Mouse (Mus musculus) erythroblast, embryonic 14.5 days (primary cell): ENCODE measurements around the gene Tnrc6c. TPM values are rescaled to one million over a fixed set of nuclear protein-coding genes. Genes with fewer than 3 reads are reported as not detected.

Experiments used
- H3K27me3 ChIP-seq: 2 replicates; pipeline ENCODE4 v1.6.1; 2012; ENCODE audit warnings: inconsistent platforms; ENCODE audit not compliant: control insufficient read depth
- H3K36me3 ChIP-seq: 2 replicates; pipeline ENCODE4 v1.6.1; 2012; ENCODE audit warnings: mild to moderate bottlenecking, inconsistent platforms; ENCODE audit not compliant: control insufficient read depth
- H3K4me1 ChIP-seq: 2 replicates; pipeline ENCODE4 v1.6.1; 2012; ENCODE audit warnings: inconsistent platforms; ENCODE audit not compliant: control insufficient read depth
- H3K4me3 ChIP-seq: replicated peaks from 2 replicates; pipeline ENCODE3; 2012; ENCODE audit warnings: moderate library complexity, mild to moderate bottlenecking, inconsistent platforms
- H3K9me3 ChIP-seq: 2 replicates; pipeline ENCODE4 v1.6.1; 2012; ENCODE audit warnings: low read length, inconsistent platforms, mixed read lengths; ENCODE audit not compliant: control insufficient read depth
- GATA1 ChIP-seq: IDR thresholded peaks from 2 replicates; pipeline ENCODE4 v1.6.1; 2012; ENCODE audit warnings: low read length, inconsistent platforms, mixed read lengths
- TAL1 ChIP-seq: IDR thresholded peaks from 3 replicates; pipeline ENCODE4 v1.6.1; 2012; ENCODE audit warnings: low read length, inconsistent platforms, mixed read lengths
- polyA plus RNA-seq: library from polyadenylated mRNA; stranded (reverse); fragments of >175 nt; gene quantifications from 2 replicates; pipeline ENCODE4 v1.2.3, GENCODE M21; 2012

Gene Tnrc6c
- polyA plus RNA-seq, 1 experiment, result 0.76 TPM

DNA sequence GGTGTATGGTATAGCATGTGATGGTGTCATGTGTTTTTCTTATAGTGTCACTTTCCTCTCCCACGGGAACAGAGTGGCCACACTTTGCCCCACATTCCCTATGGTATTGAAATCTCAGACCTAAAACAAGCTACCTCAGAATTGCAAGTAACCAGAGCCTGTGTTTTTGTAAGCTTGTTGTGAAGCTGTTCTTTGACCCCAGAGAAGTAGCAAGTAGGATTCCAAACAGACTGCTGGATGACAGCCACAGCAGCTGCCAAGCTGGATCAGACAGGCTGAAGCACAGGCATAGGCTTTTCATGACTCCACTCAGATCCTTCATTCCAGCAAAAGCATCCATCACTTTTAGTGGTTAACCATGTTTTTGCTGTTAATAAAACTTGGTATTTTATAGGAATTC lies 74.8 kb downstream of the Tnrc6c start:
- Histone ChIP-seq H3K36me3 (peaks cover 12% of the 10 kb centered on the region), H3K4me3 (no peak overlapping the region), H3K4me1 (no peaks in the 10 kb centered on the region; the same call in 1 of the 2 replicates), H3K9me3 (no peaks in the 10 kb centered on the region), H3K27me3 (no peaks in the 10 kb centered on the region)
- TF ChIP-seq GATA1, result no peak
- no peak for TF ChIP-seq TAL1

DNA sequence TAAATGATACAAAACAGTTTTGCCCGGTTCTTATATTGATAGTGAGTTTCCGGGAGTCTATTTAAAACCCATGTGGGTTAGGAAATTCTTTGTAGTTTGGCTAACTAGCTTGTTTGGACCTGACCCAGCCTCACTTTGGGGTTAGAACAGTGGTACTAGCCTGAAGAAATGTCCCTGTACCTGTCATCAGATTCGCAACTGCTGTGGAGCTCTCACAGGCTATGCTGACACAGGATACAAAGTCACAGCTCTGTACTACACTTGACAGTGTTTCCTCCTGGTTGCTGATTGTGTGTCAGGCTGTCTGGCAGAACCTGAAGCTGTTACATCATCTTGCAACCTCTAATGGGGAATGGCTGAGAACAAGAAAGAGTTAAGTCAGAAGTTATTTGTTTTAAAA lies 75.3 kb downstream of the Tnrc6c start:
- peaks cover 12% of the 10 kb centered on the region for H3K36me3 ChIP-seq
- H3K27me3 ChIP-seq, result no peaks in the 10 kb centered on the region
- H3K4me1 ChIP-seq, result no peaks in the 10 kb centered on the region; the same call in 1 of the 2 replicates
- TF ChIP-seq TAL1 (no peak), GATA1 (no peak)
- H3K9me3 ChIP-seq, result no peaks in the 10 kb centered on the region
- no peak overlapping the region for H3K4me3 ChIP-seq

GRCm38 (mm10) chr11:117729798-117730489 lies 75.9 kb downstream of the Tnrc6c start:
- Histone ChIP-seq H3K4me3 (no peak overlapping the region), H3K9me3 (no peaks in the 10 kb centered on the region), H3K27me3 (no peaks in the 10 kb centered on the region), H3K4me1 (no peaks in the 10 kb centered on the region; the same call in 1 of the 2 replicates), H3K36me3 (peaks cover 15% of the 10 kb centered on the region)
- no peak for TF ChIP-seq TAL1

- TF ChIP-seq TAL1 (no peak), GATA1 (no peak)
- Histone ChIP-seq H3K36me3 (peaks cover 18% of the 10 kb centered on the region), H3K4me1 (no peaks in the 10 kb centered on the region; the same call in 1 of the 2 replicates), H3K9me3 (no peaks in the 10 kb centered on the region), H3K4me3 (no peak overlapping the region), H3K27me3 (no peaks in the 10 kb centered on the region)
These were observed 76.4 kb downstream of the Tnrc6c start for GRCm38 (mm10) chr11:117730490-117730838.

GRCm38 (mm10) chr11:117731470-117731869 lies 77.4 kb downstream of the Tnrc6c start:
- Histone ChIP-seq H3K4me1 (no peaks in the 10 kb centered on the region; the same call in 1 of the 2 replicates), H3K27me3 (no peaks in the 10 kb centered on the region), H3K36me3 (peaks cover 26% of the 10 kb centered on the region), H3K9me3 (no peaks in the 10 kb centered on the region), H3K4me3 (no peak overlapping the region)
- TF ChIP-seq TAL1, result no peak
- TF ChIP-seq GATA1, result no peak

DNA sequence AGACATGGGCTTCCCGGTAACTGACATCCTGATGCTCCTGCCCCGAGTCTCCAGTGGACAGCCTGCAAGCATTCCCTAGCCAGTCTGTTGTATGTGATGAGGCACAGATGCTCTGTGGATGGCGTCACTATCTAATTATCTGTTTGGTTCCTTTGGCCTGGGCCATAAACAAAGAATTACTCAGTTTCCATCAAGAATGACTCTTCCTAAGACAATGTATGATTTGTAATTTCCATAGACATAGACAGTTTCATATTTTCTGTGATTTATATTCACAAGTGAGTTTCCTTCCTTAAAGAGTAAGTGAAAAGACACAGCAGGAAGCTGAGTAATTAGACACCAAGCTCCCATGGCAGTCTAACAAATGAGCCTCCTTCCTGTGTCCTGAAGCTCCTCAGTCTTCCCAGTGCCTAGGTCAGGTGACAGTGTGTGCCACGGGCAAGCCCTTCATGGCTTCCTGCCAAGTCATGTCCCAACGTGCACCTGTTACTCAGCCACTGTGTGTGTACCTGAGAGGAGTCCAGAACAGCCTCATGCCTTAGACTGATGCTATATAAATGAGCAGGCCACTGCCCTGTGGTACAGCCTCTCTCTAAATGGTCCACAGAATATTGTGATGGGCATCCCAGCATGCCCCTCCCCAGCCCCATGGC lies 82.1 kb downstream of the Tnrc6c start:
- TF ChIP-seq TAL1 (no peak), GATA1 (no peak)
- H3K4me3 ChIP-seq, result no peak overlapping the region
- H3K27me3 ChIP-seq, result no peaks in the 10 kb centered on the region
- no peaks in the 10 kb centered on the region; the same call in 1 of the 2 replicates for H3K4me1 ChIP-seq
- peaks cover 64% of the 10 kb centered on the region for H3K36me3 ChIP-seq
- no peaks in the 10 kb centered on the region for H3K9me3 ChIP-seq

- H3K4me3 ChIP-seq, result no peak overlapping the region
- no peaks in the 10 kb centered on the region for H3K9me3 ChIP-seq
- H3K27me3 ChIP-seq, result no peaks in the 10 kb centered on the region
- peaks cover 2% of the 10 kb centered on the region for H3K4me1 ChIP-seq
- TF ChIP-seq GATA1 (no peak), TAL1 (no peak)
- H3K36me3 ChIP-seq, result peaks cover 79% of the 10 kb centered on the region
These were observed 84.0 kb downstream of the Tnrc6c start for GRCm38 (mm10) chr11:117738123-117738522.

DNA sequence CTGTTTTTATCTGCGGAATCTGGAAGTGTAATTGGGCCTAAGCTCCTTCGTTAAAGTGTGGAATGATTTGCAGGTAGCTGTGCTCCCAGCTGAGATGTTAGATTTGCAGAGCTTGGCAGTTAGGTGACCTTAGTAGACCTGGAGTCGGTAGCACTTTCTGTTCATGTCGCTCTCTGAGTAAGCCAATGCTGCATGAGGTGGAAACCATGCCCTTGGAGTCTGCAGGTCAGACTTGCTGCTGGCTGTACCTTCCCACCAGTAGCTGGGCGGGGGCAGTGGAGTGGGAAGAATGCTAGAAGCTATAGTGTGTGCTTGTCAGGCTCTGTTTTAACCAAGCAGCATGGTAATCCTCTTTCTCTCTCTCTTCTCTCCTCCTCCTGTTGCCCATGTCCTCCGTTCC lies 87.0 kb downstream of the Tnrc6c start:
- no peaks in the 10 kb centered on the region for H3K27me3 ChIP-seq
- H3K9me3 ChIP-seq, result no peaks in the 10 kb centered on the region
- H3K4me3 ChIP-seq, result no peak overlapping the region
- peaks cover 8% of the 10 kb centered on the region for H3K4me1 ChIP-seq
- no peak for TF ChIP-seq TAL1
- TF ChIP-seq GATA1, result no peak
- H3K36me3 ChIP-seq, result peaks cover 88% of the 10 kb centered on the region

- no peaks in the 10 kb centered on the region for H3K27me3 ChIP-seq
- no peak overlapping the region for H3K4me3 ChIP-seq
- H3K9me3 ChIP-seq, result no peaks in the 10 kb centered on the region
- H3K36me3 ChIP-seq, result peaks cover 89% of the 10 kb centered on the region
- TF ChIP-seq TAL1 (no peak), GATA1 (no peak)
- H3K4me1 ChIP-seq, result peaks cover 8% of the 10 kb centered on the region
These were observed 88.2 kb downstream of the Tnrc6c start for GRCm38 (mm10) chr11:117742243-117742642.

- Histone ChIP-seq H3K4me1 (peaks cover 8% of the 10 kb centered on the region), H3K27me3 (no peaks in the 10 kb centered on the region), H3K9me3 (no peaks in the 10 kb centered on the region), H3K36me3 (peaks cover 90% of the 10 kb centered on the region), H3K4me3 (no peak overlapping the region)
- TF ChIP-seq GATA1 (no peak), TAL1 (no peak)
These were observed 88.6 kb downstream of the Tnrc6c start for GRCm38 (mm10) chr11:117742715-117743114.
